Mouse (Mus musculus) forebrain, embryonic 11.5 days (tissue): Measurements from ENCODE around the gene Wbp2. TPM values are rescaled to one million over a fixed set of nuclear protein-coding genes. Genes with fewer than 3 reads are reported as not detected.

Experiments used
- ATAC-seq: fragments of 200-750 bp; cut with Nextera tagmentation; replicated peaks from 2 replicates; pipeline ENCODE4 v1.8.0; 2017; ENCODE audit warnings: moderate TSS enrichment; ENCODE audit not compliant: low FRiP score
- DNase-seq: peaks from one replicate; pipeline ENCODE4 v3.0.0-alpha.2; 2017; ENCODE audit warnings: low spot score
- H3K27ac ChIP-seq: fragments of 300-500 bp; sonication (generic); 2 replicates; pipeline ENCODE4 v1.5.1; 2014; ENCODE audit warnings: low read depth, low read length
- H3K27me3 ChIP-seq: fragments of 300-500 bp; sonication (generic); 2 replicates; pipeline ENCODE4 v1.6.1; 2014; ENCODE audit warnings: mild to moderate bottlenecking, low read length, mixed read lengths; ENCODE audit not compliant: control insufficient read depth, insufficient read depth
- H3K36me3 ChIP-seq: fragments of 300-500 bp; sonication (generic); 2 replicates; pipeline ENCODE4 v1.6.1; 2014; ENCODE audit warnings: mild to moderate bottlenecking, low read length, moderate library complexity, mixed read lengths; ENCODE audit not compliant: control insufficient read depth, insufficient read depth
- H3K4me1 ChIP-seq: fragments of 300-500 bp; sonication (generic); replicated peaks from 2 replicates; pipeline ENCODE4 v1.6.1; 2014; ENCODE audit warnings: low read length, mixed read lengths; ENCODE audit not compliant: control insufficient read depth, insufficient read depth
- H3K4me2 ChIP-seq: fragments of 300-500 bp; sonication (generic); 2 replicates; pipeline ENCODE4 v1.6.1; 2014; ENCODE audit warnings: low read depth, mild to moderate bottlenecking, low read length, moderate library complexity, mixed read lengths; ENCODE audit not compliant: severe bottlenecking
- H3K4me3 ChIP-seq: fragments of 300-500 bp; sonication (generic); 2 replicates; pipeline ENCODE4 v1.5.1; 2014; ENCODE audit warnings: low read depth, low read length
- H3K9ac ChIP-seq: fragments of 300-500 bp; sonication (generic); 2 replicates; pipeline ENCODE4 v1.6.1; 2014; ENCODE audit warnings: low read length
- H3K9me3 ChIP-seq: fragments of 300-500 bp; sonication (generic); 2 replicates; pipeline ENCODE4 v1.6.1; 2016; ENCODE audit warnings: low read length, mixed read lengths; ENCODE audit not compliant: control insufficient read depth
- WGBS: fragments of 180-500 bp; shearing (Covaris S2); extraction: QIAGEN DNeasy Blood & Tissue Kit; methylation state at CpG from one replicate; pipeline ENCODE4 v1.1.7; 2014; 5-methylcytosine and 5-hydroxymethylcytosine counted together
- polyA plus RNA-seq: library from polyadenylated mRNA; unstranded; fragments of >200 nt; fragmentation: Nextera tagmentation; extraction: Ambion mirVana; gene quantifications from 2 replicates; pipeline ENCODE4 v1.2.1, GENCODE M21; 2014

Wbp2 gene
- polyA plus RNA-seq, 1 experiment from 2014 or later, result 100.0 TPM

DNA sequence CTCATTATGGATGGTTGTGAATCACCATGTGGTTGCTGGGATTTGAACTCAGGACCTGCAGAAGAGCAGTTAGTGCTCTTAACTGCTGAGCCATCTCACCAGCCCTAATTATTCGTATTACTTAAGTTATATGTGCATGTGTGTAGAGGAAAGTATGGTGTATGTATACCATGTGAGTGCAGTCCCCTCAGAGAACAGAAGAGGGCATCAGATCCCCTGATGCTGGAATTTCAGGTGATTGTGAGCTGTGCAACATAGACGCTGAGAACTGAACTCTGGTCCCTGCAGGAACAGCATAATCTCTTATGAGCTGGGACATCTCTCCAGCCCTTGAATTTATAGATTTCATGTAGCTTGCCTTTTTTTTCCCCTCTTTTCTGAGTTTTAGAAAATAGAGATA, 45.0 kb downstream of the Wbp2 start:
- Histone ChIP-seq H3K9me3 (no peaks in the 10 kb centered on the region; the same call in 1 of the 2 replicates), H3K4me1 (no peaks in the 10 kb centered on the region), H3K9ac (no peak overlapping the region), H3K4me3 (no peak overlapping the region), H3K27me3 (no peaks in the 10 kb centered on the region), H3K27ac (no peak overlapping the region), H3K36me3 (peaks cover 2% of the 10 kb centered on the region; the same call in 1 of the 2 replicates), H3K4me2 (no peak overlapping the region)
- WGBS, result 99% methylated on average over 2 of the region's 2 CpGs
- no peak for ATAC-seq
- DNase-seq, result no peak

DNA sequence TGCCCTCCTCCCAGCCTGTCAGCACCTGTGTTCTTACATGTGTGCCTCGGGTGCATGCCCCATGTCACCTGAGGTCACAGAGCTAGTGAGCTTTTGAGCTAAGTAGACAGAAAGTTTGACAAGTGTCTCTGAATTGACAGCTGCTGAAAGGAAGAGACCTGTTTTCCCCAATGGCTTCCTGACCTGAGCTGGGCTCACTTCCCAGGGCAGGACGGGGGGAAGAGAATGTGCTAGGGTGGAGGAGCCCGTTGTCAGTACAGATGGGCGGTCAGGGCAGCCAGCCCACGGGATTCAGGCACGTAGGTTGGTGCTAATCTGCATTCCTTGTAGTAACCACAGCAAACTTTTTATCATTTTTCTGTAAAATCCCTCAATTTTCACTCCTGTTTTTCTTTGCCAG, 46.2 kb downstream of the Wbp2 start:
- ATAC-seq, result no peak
- H3K36me3 ChIP-seq, result peaks cover 2% of the 10 kb centered on the region; the same call in 1 of the 2 replicates

DNA sequence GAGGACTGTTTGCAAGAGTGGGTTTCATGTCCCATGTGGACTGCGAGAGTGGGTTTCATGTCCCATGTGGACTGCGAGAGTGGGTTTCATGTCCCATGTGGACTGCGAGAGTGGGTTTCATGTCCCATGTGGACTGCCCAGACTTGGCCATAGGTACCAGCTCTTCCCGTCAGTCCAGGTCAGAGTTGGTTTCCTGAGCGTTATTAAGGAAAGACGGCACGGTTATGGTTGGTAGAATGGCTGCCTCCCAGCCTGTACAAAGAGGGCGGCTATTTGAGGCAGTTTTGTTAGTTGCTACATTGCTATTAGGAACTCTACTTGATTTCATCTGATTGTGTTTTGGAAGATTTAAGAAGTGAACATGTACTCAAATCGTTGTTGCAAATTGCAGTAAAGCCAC, 49.0 kb downstream of the Wbp2 start:
- Histone ChIP-seq H3K4me1 (no peaks in the 10 kb centered on the region), H3K9me3 (no peaks in the 10 kb centered on the region; the same call in 1 of the 2 replicates), H3K36me3 (peaks cover 2% of the 10 kb centered on the region; the same call in 1 of the 2 replicates), H3K27me3 (no peaks in the 10 kb centered on the region), H3K27ac (no peak overlapping the region), H3K4me3 (no peak overlapping the region), H3K9ac (no peak overlapping the region), H3K4me2 (no peak overlapping the region)
- DNase-seq (no peak), ATAC-seq (no peak)
- 97% methylated on average over 9 of the region's 9 CpGs for WGBS

More for the DNA sequence above, 46.2 kb downstream of the Wbp2 start:
- no peak overlapping the region for H3K27ac ChIP-seq
- no peak for DNase-seq
- no peaks in the 10 kb centered on the region; the same call in 1 of the 2 replicates for H3K9me3 ChIP-seq
- 93% methylated on average over 6 of the region's 6 CpGs for WGBS
- H3K27me3 ChIP-seq, result no peaks in the 10 kb centered on the region
- H3K4me1 ChIP-seq, result no peaks in the 10 kb centered on the region
- no peak overlapping the region for H3K9ac ChIP-seq
- H3K4me2 ChIP-seq, result no peak overlapping the region
- H3K4me3 ChIP-seq, result no peak overlapping the region

DNA sequence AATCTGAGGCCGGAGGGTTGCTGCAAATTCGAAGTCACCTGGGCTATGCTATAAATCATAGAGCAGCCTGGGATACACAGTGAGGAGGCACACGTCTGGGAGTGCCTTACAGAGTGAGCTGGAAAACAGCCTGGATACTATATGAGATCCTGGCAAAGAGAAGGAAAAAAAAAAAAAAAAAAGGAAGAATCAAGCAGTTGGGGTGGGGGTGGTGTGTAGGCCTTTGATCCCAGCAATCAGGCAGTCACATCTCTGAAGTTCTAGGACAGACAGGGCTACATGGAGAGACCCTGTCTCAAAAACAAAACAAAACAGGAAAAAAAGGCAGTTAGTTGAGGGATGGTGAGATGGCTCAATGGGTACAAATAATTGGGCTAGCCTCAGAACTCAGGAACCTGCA, 50.1 kb downstream of the Wbp2 start:
- Histone ChIP-seq H3K4me1 (peaks cover under 1% of the 10 kb centered on the region; the same call in 1 of the 2 replicates), H3K9ac (no peak overlapping the region), H3K36me3 (no peaks in the 10 kb centered on the region; the same call in 1 of the 2 replicates), H3K27me3 (no peaks in the 10 kb centered on the region), H3K27ac (no peak overlapping the region), H3K9me3 (no peaks in the 10 kb centered on the region; the same call in 1 of the 2 replicates), H3K4me2 (no peak overlapping the region), H3K4me3 (no peak overlapping the region)
- WGBS, result 97% methylated on average over 3 of the region's 3 CpGs
- DNase-seq (no peak), ATAC-seq (no peak)

DNA sequence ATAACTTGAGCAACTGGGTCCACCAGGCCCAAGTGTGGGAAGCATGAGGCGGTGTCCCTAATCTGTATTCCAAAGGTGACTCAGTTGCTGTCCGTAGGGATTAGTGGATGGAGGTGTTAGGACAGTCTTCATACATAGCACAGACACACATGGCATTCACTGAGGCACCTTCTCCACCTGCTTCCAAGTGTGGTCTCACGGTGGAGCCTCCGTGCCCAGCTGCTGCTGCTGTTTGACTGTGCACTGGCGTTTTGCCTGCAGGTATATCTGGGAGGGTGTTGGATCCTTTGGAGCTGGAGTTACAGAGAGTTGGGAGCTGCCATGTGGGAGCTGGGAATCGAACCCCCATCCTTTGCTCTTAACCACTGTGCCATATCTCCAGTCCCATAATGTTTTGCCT, 52.2 kb downstream of the Wbp2 start:
- Histone ChIP-seq H3K27me3 (no peaks in the 10 kb centered on the region), H3K4me3 (no peak overlapping the region), H3K4me2 (no peak overlapping the region), H3K9ac (no peak overlapping the region), H3K36me3 (no peaks in the 10 kb centered on the region), H3K4me1 (peaks cover 4% of the 10 kb centered on the region), H3K9me3 (no peaks in the 10 kb centered on the region), H3K27ac (no peak overlapping the region)
- DNase-seq, result no peak
- ATAC-seq, result no peak
- WGBS, result 91% methylated on average over 6 of the region's 6 CpGs

DNA sequence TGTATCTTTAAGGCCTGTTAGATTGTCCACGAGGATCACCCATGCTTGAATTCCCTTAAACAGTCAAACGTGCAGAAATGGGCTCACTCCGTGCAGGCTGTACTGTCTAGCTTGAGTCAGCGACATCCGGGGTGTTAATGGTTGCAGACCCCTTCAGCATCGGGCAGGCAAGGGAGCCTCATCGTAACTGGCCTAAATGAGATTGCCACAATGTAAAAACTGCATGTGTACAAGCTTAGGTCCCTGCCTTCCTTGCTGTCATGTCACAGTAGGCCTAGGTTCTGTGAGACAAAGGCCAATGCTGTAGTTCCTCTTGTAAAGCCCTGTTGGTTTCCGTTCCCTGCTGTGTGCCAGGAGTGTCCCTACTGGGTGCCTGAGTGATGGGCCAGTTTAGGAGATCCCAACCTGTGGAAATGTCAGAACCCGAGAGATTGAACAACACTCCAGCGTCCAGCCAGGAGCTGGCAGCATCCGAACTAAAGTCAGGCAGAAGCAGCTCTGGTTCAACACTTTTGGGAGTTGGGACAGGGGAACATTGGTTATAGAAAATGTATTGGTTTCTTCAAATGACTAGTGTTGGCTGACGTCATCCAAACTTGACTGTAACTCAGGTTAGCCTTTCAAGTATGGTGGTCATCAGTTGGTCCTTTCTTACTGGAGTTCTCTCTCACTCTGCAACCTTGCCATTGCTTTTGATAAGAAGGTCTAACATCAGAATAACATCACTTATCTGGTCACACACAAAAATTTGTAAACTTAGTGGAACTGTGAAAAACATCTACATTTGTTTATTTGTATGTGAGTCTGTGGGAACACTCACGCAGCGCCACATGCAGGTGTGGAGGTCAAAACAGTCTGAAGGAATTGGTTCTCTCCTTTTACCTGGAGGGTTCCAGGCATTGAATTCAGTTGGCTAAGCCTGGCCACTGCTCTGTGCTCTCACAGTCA, 55.6 kb downstream of the Wbp2 start:
- Histone ChIP-seq H3K36me3 (no peaks in the 10 kb centered on the region), H3K9ac (peak overlapping the region; percentile 84), H3K4me1 (peaks cover 4% of the 10 kb centered on the region), H3K9me3 (no peaks in the 10 kb centered on the region), H3K4me3 (peak overlapping the region; percentile 71), H3K27me3 (no peaks in the 10 kb centered on the region), H3K27ac (peak overlapping the region; percentile 95), H3K4me2 (peak overlapping the region; percentile 78)
- ATAC-seq (peak; percentile 24; the same call in 1 of the 2 replicates), DNase-seq (peak; percentile 70)
- 31% methylated on average over 14 of the region's 14 CpGs for WGBS

DNA sequence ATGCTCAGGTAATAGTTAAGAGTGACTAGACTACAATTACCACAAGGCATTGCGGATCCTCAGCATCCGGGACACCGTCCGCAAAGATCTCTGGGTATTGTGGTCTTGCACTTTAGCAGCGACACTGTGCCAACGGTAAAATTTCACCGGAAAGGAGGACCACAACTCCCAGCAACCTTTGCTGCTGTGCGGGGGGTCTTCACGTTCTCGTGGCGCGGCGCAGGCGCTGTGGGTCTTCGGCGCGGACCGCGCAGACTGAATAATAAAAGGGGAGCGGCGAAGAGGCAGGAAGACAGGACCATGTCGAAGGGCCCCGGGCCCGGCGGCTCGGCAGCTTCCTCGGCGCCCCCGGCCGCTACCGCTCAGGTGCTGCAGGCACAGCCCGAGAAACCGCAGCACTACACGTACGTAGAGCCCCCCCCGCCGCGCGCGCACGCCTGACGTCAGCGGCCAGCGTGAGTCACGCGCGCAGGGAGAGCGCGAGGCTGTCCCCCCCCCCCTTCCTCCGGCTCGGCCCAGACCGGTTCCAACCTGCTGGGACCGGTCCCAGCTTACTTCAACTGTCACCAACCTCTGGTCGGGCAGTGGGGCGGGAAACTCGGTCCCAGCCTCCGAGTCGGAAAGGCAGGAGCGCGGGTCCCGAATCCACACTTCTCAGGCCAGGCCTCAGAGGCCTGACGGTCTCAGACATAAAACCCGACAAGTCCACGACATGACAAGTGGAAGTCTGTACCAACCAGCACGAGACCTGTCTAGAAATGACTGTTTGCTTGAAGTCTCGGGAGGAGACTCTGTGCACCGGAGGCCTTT, 56.5 kb downstream of the Wbp2 start, which contains the start of gene Unk:
Unk (plus strand) TSS at position 235 of the 810 bp plus-strand sequence.
- Histone ChIP-seq H3K36me3 (no peaks in the 10 kb centered on the region), H3K4me1 (peaks cover 4% of the 10 kb centered on the region), H3K9ac (peak within 1 kb of the TSS; percentile 84), H3K9me3 (no peaks in the 10 kb centered on the region), H3K4me2 (peak within 1 kb of the TSS; percentile 78), H3K27ac (peak within 1 kb of the TSS; percentile 95), H3K27me3 (no peaks in the 10 kb centered on the region), H3K4me3 (peak within 1 kb of the TSS; percentile 71)
- peak; percentile 93 for ATAC-seq
- under 1% methylated on average over 66 of the region's 67 CpGs for WGBS
- peak; percentile 97 for DNase-seq

DNA sequence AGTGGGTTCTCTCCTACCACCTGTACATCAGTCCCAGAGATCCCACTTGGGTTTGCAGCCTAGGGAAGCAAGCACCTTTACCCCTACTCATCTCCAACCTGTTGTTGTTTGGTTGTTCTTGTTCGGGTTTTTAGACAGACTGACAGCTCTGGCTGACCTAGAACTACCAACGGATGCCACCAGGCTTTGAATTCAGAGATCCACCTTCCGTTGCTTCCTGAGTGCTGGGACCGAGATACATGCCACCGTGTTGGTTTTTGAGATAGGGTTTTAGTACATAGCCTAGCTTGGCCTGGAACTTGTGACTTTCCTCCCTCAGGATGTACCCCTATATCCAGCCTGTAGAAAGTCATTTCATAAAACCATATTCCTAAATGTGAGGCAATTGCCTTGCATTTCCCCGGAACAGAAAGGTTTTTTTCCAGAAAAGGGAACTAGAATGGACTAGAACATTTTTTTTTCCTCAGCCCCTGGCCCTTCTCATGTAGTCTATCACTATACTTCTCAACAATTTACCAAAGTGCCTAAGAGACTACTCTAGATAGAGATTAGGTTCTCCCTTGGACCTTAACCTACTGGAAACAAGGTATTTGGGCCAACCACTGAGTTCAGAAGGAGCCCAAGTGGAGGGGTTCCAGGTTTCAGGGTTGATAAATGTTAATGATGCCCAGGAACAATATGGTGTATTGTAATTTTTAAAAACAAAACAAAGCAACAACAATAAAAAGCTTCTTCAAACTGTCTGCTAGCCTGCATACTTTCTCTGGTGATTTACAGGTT, 57.5 kb downstream of the Wbp2 start:
- 88% methylated on average over 6 of the region's 6 CpGs for WGBS
- H3K27me3 ChIP-seq, result no peaks in the 10 kb centered on the region
- DNase-seq (no peak), ATAC-seq (no peak)
- H3K4me1 ChIP-seq, result peaks cover 4% of the 10 kb centered on the region
- no peak overlapping the region for H3K9ac ChIP-seq
- H3K27ac ChIP-seq, result no peak overlapping the region
- H3K9me3 ChIP-seq, result no peaks in the 10 kb centered on the region
- H3K4me3 ChIP-seq, result peak overlapping the region; percentile 71
- peak overlapping the region; percentile 61 for H3K4me2 ChIP-seq
- no peaks in the 10 kb centered on the region for H3K36me3 ChIP-seq
